Mouse (Mus musculus): ENCODE data around the gene Rgsl1.
A peak's percentile ranks its signal among the peaks of the same experiment; 100 is the strongest.

Gene Rgsl1

DNA sequence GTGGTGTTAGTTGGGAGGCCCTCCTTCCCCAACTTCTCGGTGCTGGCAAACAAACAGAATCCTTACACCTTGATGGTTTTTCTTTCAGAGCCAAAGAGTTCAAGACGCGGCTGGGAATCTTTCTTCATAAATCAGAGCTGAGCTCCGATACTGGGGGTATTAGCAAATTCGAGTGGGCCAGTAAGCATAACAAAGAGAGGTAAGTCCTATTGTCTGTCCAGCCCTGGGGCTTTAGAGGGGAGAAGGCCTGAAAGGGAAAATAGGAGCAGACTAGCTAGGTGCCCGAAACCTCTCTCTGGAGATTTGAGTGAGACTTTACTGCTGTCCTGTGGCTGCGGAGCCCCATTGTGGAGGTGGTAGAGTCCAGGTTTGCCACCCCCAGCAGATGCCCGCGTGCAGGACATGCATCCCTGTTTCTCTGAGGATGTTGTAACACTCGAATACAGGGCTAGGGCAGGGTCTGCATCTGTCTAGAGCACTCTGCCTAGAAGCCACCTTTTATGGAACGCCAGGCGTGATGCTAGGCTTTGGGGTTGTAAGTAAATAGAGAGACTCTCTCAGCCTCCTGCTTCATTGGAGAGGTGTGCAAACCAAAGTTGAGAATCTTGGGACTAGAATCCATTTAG, 103.1 kb downstream of the Rgsl1 start:
- no peak for DNase-seq (ENCODE audit: low spot score in 2 of 2)

DNA sequence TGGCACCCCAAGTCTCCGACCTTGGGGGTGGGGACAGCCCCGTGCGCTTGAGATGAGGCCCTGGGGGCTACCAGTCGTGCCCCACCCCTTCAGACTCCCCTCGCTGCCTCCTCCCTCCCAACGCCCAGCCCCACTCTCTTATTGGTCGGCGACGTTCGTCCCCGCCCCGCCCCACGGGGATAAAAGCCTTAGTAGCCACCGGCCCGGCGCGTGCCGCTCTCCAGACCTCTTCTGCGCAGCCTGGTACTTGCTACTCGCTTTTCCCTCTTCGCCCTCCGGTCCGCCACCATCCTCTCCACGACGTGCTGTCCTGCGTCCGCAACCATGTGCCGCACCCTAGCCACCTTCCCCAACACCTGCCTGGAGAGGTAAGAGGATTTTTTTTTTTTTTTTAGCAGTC, 103.8 kb downstream of the Rgsl1 start, which contains the start of gene Rgs16:
Rgs16 (plus strand) TSS at position 205 of the 400 bp plus-strand sequence.
- peak; percentile 37 to 52 for DNase-seq (ENCODE audit: low spot score in 2 of 2)

- no peak for DNase-seq (ENCODE audit: low spot score in 2 of 2)
These were observed 104.4 kb downstream of the Rgsl1 start for GRCm38 (mm10) chr1:153739437-153740015.

- peak in 1 of 2 experiments; percentile 28 for DNase-seq (ENCODE audit: low spot score in 2 of 2)
These were observed 106.5 kb downstream of the Rgsl1 start for GRCm38 (mm10) chr1:153737101-153738085.

GRCm38 (mm10) chr1:153736096-153736495, 107.8 kb downstream of the Rgsl1 start:
- DNase-seq (ENCODE audit: low spot score in 2 of 2): no peak

DNA sequence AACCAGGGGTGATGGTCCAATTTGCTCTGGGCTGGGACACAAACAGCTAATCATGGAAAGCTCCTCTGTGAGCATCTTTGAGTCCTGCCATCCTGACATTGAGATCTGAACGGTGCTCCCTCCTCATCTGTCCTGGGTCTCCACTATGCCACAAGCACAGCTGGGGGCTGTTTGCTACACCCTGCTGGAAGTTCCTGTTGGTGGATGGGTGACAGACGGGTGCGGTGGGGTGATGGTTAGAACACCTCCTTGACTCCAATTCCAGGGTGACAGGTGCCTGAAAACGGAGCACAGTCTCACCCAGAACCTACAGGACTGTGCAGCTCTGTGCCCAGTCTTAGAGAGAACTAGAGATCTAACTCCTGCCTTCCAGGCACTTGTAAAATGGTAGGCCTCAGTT, 109.1 kb downstream of the Rgsl1 start:
- no peak for DNase-seq (ENCODE audit: low spot score in 2 of 2)

DNA sequence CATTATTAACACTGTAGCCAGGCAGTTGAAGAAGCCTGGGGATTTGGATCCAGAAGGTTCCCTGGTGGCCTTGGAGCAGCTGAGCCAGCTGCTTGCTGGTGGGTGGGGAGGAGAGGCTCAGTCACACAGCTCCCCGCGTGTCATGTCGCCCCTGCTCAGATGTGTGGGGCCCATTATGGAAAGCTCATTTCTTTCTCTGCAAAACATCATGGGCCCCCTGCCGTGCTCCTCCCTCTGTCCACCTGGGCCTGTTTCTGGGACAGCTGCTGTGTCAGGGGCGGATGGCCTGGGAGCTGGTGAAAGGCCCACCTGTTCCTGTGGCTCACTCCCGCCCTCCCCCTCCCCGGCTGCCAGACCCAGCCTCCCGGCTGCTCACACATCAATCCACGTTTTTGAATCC, 110.8 kb downstream of the Rgsl1 start:
- DNase-seq (ENCODE audit: low spot score in 2 of 2): no peak

GRCm38 (mm10) chr1:153730671-153731070, 113.3 kb downstream of the Rgsl1 start:
- DNase-seq (ENCODE audit: low spot score in 2 of 2): no peak

- DNase-seq (ENCODE audit: low spot score in 2 of 2): no peak
These were observed 114.1 kb downstream of the Rgsl1 start for GRCm38 (mm10) chr1:153729806-153730205.

All from right cerebral cortex, postnatal 36 days (tissue).